In genomic region chr9:22047329-22047728, GRCm38 (mm10) we compare ENCODE assay signal across 17 mouse cellular contexts. TPM values are rescaled to one million over a fixed set of nuclear protein-coding genes. Genes with fewer than 3 reads are reported as not detected.
DNase-seq lines count a peak whose midpoint lies in the region; ATAC-seq lines count a peak whose summit lies in the region.
"Had no signal": no experiment of that assay in that cellular context is flagged by ENCODE, and none has a peak within 500 bp of the region (broad histone marks: within the 10 kb centered on the region; RNA-seq: fewer than 3 reads in every experiment).

No protein-coding gene starts in this region.

- H3K4me2 ChIP-seq in neural tube, embryonic 12.5 days (replicated peaks) = peak overlapping the region; percentile 62
- H3K4me2 ChIP-seq in midbrain, embryonic 13.5 days (replicated peaks) = peak overlapping the region; percentile 83
- H3K4me2 ChIP-seq: lung, embryonic 14.5 days had no signal

- peaks cover 8% of the 10 kb centered on the region; the same call in 1 of the 2 replicates for H3K27me3 ChIP-seq in neural tube, embryonic 12.5 days (replicated peaks)
- H3K27me3 ChIP-seq in midbrain, embryonic 13.5 days = no peaks in the 10 kb centered on the region

- H3K4me3 ChIP-seq in neural tube, embryonic 12.5 days = no peak overlapping the region
- peak overlapping the region; percentile 99; the same call in 1 of the 2 replicates for H3K4me3 ChIP-seq in midbrain, embryonic 13.5 days (replicated peaks)

- H3K9ac ChIP-seq in neural tube, embryonic 12.5 days = no peak overlapping the region
- H3K9ac ChIP-seq in midbrain, embryonic 13.5 days (replicated peaks) = peak overlapping the region; percentile 32
- H3K9ac ChIP-seq: lung, embryonic 14.5 days had no signal

- H3K27ac ChIP-seq in neural tube, embryonic 12.5 days = no peak overlapping the region
- no peak overlapping the region; the same call in 1 of the 2 replicates for H3K27ac ChIP-seq in midbrain, embryonic 13.5 days

- H3K9me3 ChIP-seq in neural tube, embryonic 12.5 days = no peaks in the 10 kb centered on the region
- H3K9me3 ChIP-seq in midbrain, embryonic 13.5 days = no peaks in the 10 kb centered on the region

- no peak for ATAC-seq in neural tube, embryonic 12.5 days (ENCODE audit: low FRiP score, low read depth)
- no peak for ATAC-seq in midbrain, embryonic 13.5 days

- peaks cover 7% of the 10 kb centered on the region; the same call in 1 of the 2 replicates for H3K36me3 ChIP-seq in neural tube, embryonic 12.5 days
- 0 out of 2 replicates have a peak, but pooled peaks cover 4% of the 10 kb centered on the region for H3K36me3 ChIP-seq in midbrain, embryonic 13.5 days

- 66% methylated on average over 9 of the region's 9 CpGs for WGBS in neural tube, embryonic 12.5 days
- 66% methylated on average over 9 of the region's 9 CpGs for WGBS in midbrain, embryonic 13.5 days

- H3K4me1 ChIP-seq in neural tube, embryonic 12.5 days = peaks cover 42% of the 10 kb centered on the region
- peaks cover 57% of the 10 kb centered on the region for H3K4me1 ChIP-seq in midbrain, embryonic 13.5 days (replicated peaks)

- intact Hi-C loops in heart, postnatal 25 days (cut with DNase I) = no loop called here
- intact Hi-C loops in heart, postnatal 14 days (cut with DNase I) = no loop called here

- DNase-seq in cerebellum, adult 11-12 months = peak; percentile 41
- DNase-seq in cerebellum, adult 8-10 months = no peak
- no peak for DNase-seq in neural tube, embryonic 10.5 days (ENCODE audit: extremely low spot score, low spot score)
- DNase-seq in heart, postnatal 25 days (ENCODE audit: low spot score) = no peak
- DNase-seq in adipocyte (ENCODE audit: low spot score) = no peak
- DNase-seq in heart, postnatal 14 days = no peak
- DNase-seq: adrenal gland, adult 8-10 months; gastrocnemius, postnatal 10 days; heart, postnatal 4 days; kidney, adult 8-10 months; liver; lung, embryonic 14.5 days; thymus, postnatal 4 days had no signal

RNA-seq across cellular contexts. Expression of gene Elavl3, which starts 4.5 kb away (rescaled TPM):
- polyA plus RNA-seq in neural tube, embryonic 12.5 days (2016; fragmentation: Nextera tagmentation; extraction: Ambion mirVana) = 73.5 and 77.9 TPM in 2 replicates
- 84.4 and 89.4 TPM in 2 replicates for polyA plus RNA-seq in midbrain, embryonic 13.5 days (2015; fragmentation: Nextera tagmentation; extraction: Ambion mirVana)
- total RNA-seq in heart, postnatal 25 days (2021) = under 1 TPM; 0.21 to 0.50 TPM
- 1 to 10 TPM in 1 of 2 experiments, under 1 TPM in 1; 0.12 to 1.1 TPM for total RNA-seq in heart, postnatal 14 days (2021)

RNA-seq across cellular contexts. Expression of gene Gm49318, which starts 23.7 kb away (rescaled TPM):
- polyA plus RNA-seq in neural tube, embryonic 12.5 days (2016; fragmentation: Nextera tagmentation; extraction: Ambion mirVana) = not detected in 2 replicates
- not detected in 2 replicates for polyA plus RNA-seq in midbrain, embryonic 13.5 days (2015; fragmentation: Nextera tagmentation; extraction: Ambion mirVana)
- total RNA-seq in heart, postnatal 25 days (2021) = not detected
- not detected for total RNA-seq in heart, postnatal 14 days (2021)
- total RNA-seq: gastrocnemius, postnatal 10 days had no signal
- polyA plus RNA-seq: embryonic facial prominence, embryonic 11.5 days; large intestine, adult 2 months; lung, embryonic 14.5 days had no signal

RNA-seq across cellular contexts. Expression of gene Zfp653, which starts 23.8 kb away (rescaled TPM):
- polyA plus RNA-seq in neural tube, embryonic 12.5 days (2016; fragmentation: Nextera tagmentation; extraction: Ambion mirVana) = 19.6 and 20.7 TPM in 2 replicates
- polyA plus RNA-seq in midbrain, embryonic 13.5 days (2015; fragmentation: Nextera tagmentation; extraction: Ambion mirVana) = 17.7 and 19.8 TPM in 2 replicates
- 1 to 10 TPM; 4.0 to 4.3 TPM for total RNA-seq in heart, postnatal 25 days (2021)
- 1 to 10 TPM; 5.3 to 6.4 TPM for total RNA-seq in heart, postnatal 14 days (2021)

RNA-seq across cellular contexts. Expression of gene Ecsit, which starts 37.9 kb away (rescaled TPM):
- 46.7 and 47.3 TPM in 2 replicates for polyA plus RNA-seq in neural tube, embryonic 12.5 days (2016; fragmentation: Nextera tagmentation; extraction: Ambion mirVana)
- 44.3 and 50.3 TPM in 2 replicates for polyA plus RNA-seq in midbrain, embryonic 13.5 days (2015; fragmentation: Nextera tagmentation; extraction: Ambion mirVana)
- 100 to 1,000 TPM; 103 TPM for total RNA-seq in heart, postnatal 25 days (2021)
- total RNA-seq in heart, postnatal 14 days (2021) = 10 to 100 TPM; 91.7 to 91.8 TPM

RNA-seq across cellular contexts. Expression of gene Prkcsh, which starts 44.7 kb away (rescaled TPM):
- polyA plus RNA-seq in neural tube, embryonic 12.5 days (2016; fragmentation: Nextera tagmentation; extraction: Ambion mirVana) = 104 and 109 TPM in 2 replicates
- polyA plus RNA-seq in midbrain, embryonic 13.5 days (2015; fragmentation: Nextera tagmentation; extraction: Ambion mirVana) = 94.7 and 99.3 TPM in 2 replicates
- 10 to 100 TPM; 63.0 to 71.8 TPM for total RNA-seq in heart, postnatal 25 days (2021)
- 10 to 100 TPM; 66.5 to 66.7 TPM for total RNA-seq in heart, postnatal 14 days (2021)
